Mouse (Mus musculus): ENCODE results near the gene Chrm3. TPM values are rescaled to one million over a fixed set of nuclear protein-coding genes. Genes with fewer than 3 reads are reported as not detected.

The Chrm3 gene
- polyA plus RNA-seq, 1 experiment from 2014 or later = 0.62 TPM

GRCm38 (mm10) chr13:10239825-10240224 is 120.8 kb downstream of the Chrm3 start:
- Histone ChIP-seq H3K9ac (replicated peaks; ENCODE audit: low read length) (no peak overlapping the region), H3K4me2 (replicated peaks; ENCODE audit: low read depth, low read length) (no peak overlapping the region), H3K27me3 (ENCODE audit: insufficient read depth, low read length) (no peaks in the 10 kb centered on the region), H3K9me3 (ENCODE audit: low read length) (no peaks in the 10 kb centered on the region), H3K27ac (ENCODE audit: low read length) (no peak overlapping the region), H3K36me3 (ENCODE audit: insufficient read depth, low read length) (no peaks in the 10 kb centered on the region), H3K4me3 (ENCODE audit: low read length) (no peak overlapping the region), H3K4me1 (ENCODE audit: insufficient read depth, low read length) (no peaks in the 10 kb centered on the region)
- no peak for ATAC-seq (ENCODE audit: low FRiP score, low TSS enrichment)
- WGBS = 64% methylated on average over 4 of the region's 4 CpGs

- no peak overlapping the region for H3K4me3 ChIP-seq (ENCODE audit: low read length)
- 57% methylated on average over 2 of the region's 2 CpGs for WGBS
- no peak overlapping the region for H3K9ac ChIP-seq (replicated peaks; ENCODE audit: low read length)
- H3K27me3 ChIP-seq (ENCODE audit: insufficient read depth, low read length) = no peaks in the 10 kb centered on the region
- no peaks in the 10 kb centered on the region for H3K9me3 ChIP-seq (ENCODE audit: low read length)
- no peaks in the 10 kb centered on the region for H3K4me1 ChIP-seq (ENCODE audit: insufficient read depth, low read length)
- no peak overlapping the region for H3K4me2 ChIP-seq (replicated peaks; ENCODE audit: low read depth, low read length)
- no peak overlapping the region for H3K27ac ChIP-seq (ENCODE audit: low read length)
- no peaks in the 10 kb centered on the region for H3K36me3 ChIP-seq (ENCODE audit: insufficient read depth, low read length)
- ATAC-seq (ENCODE audit: low FRiP score, low TSS enrichment) = no peak
Observed at GRCm38 (mm10) chr13:10237616-10238015, 123.0 kb downstream of the Chrm3 start.

- H3K4me1 ChIP-seq (ENCODE audit: insufficient read depth, low read length) = no peaks in the 10 kb centered on the region
- no peak overlapping the region for H3K4me2 ChIP-seq (replicated peaks; ENCODE audit: low read depth, low read length)
- no peak overlapping the region for H3K27ac ChIP-seq (ENCODE audit: low read length)
- ATAC-seq (ENCODE audit: low FRiP score, low TSS enrichment) = no peak
- no peak overlapping the region for H3K4me3 ChIP-seq (ENCODE audit: low read length)
- no peaks in the 10 kb centered on the region for H3K9me3 ChIP-seq (ENCODE audit: low read length)
- WGBS = 89% methylated on average over 4 of the region's 4 CpGs
- H3K36me3 ChIP-seq (ENCODE audit: insufficient read depth, low read length) = no peaks in the 10 kb centered on the region
- H3K27me3 ChIP-seq (ENCODE audit: insufficient read depth, low read length) = no peaks in the 10 kb centered on the region
- H3K9ac ChIP-seq (replicated peaks; ENCODE audit: low read length) = no peak overlapping the region
Observed at GRCm38 (mm10) chr13:10236279-10236678, 124.4 kb downstream of the Chrm3 start.

- 88% methylated on average over 5 of the region's 5 CpGs for WGBS
- H3K9ac ChIP-seq (replicated peaks; ENCODE audit: low read length) = no peak overlapping the region
- no peaks in the 10 kb centered on the region for H3K9me3 ChIP-seq (ENCODE audit: low read length)
- H3K4me3 ChIP-seq (ENCODE audit: low read length) = no peak overlapping the region
- H3K36me3 ChIP-seq (ENCODE audit: insufficient read depth, low read length) = no peaks in the 10 kb centered on the region
- no peak for ATAC-seq (ENCODE audit: low FRiP score, low TSS enrichment)
- H3K27me3 ChIP-seq (ENCODE audit: insufficient read depth, low read length) = no peaks in the 10 kb centered on the region
- H3K4me2 ChIP-seq (replicated peaks; ENCODE audit: low read depth, low read length) = no peak overlapping the region
- no peak overlapping the region for H3K27ac ChIP-seq (ENCODE audit: low read length)
- no peaks in the 10 kb centered on the region for H3K4me1 ChIP-seq (ENCODE audit: insufficient read depth, low read length)
Observed at GRCm38 (mm10) chr13:10235391-10236169, 125.1 kb downstream of the Chrm3 start.

DNA sequence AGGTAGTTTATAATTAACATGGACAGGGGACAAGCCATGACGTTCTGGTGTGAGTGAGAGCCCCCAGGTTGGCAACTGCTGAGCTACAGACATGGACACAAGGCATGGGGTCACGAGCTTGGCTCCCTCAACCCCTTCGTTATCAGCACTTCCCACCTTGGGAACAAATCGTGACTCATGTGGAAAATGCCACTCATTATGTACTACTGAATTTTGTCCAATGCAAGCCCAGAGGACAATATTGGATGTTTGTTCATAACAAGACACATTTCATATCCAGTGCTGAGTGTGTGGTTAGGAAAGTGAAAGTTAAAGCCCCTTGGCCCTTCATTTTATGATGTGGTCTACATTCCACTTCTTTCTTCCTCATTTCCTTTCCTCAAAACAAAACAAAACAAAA is 140.2 kb downstream of the Chrm3 start:
- ATAC-seq (ENCODE audit: low FRiP score, low TSS enrichment) = no peak
- H3K9ac ChIP-seq (replicated peaks; ENCODE audit: low read length) = no peak overlapping the region
- no peaks in the 10 kb centered on the region for H3K9me3 ChIP-seq (ENCODE audit: low read length)
- H3K27me3 ChIP-seq (ENCODE audit: insufficient read depth, low read length) = no peaks in the 10 kb centered on the region
- H3K4me2 ChIP-seq (replicated peaks; ENCODE audit: low read depth, low read length) = no peak overlapping the region
- H3K36me3 ChIP-seq (ENCODE audit: insufficient read depth, low read length) = no peaks in the 10 kb centered on the region
- H3K27ac ChIP-seq (ENCODE audit: low read length) = no peak overlapping the region
- 63% methylated on average over 4 of the region's 4 CpGs for WGBS
- H3K4me3 ChIP-seq (ENCODE audit: low read length) = no peak overlapping the region
- H3K4me1 ChIP-seq (ENCODE audit: insufficient read depth, low read length) = no peaks in the 10 kb centered on the region

- H3K36me3 ChIP-seq (ENCODE audit: insufficient read depth, low read length) = no peaks in the 10 kb centered on the region
- H3K27me3 ChIP-seq (ENCODE audit: insufficient read depth, low read length) = no peaks in the 10 kb centered on the region
- H3K9ac ChIP-seq (replicated peaks; ENCODE audit: low read length) = no peak overlapping the region
- ATAC-seq (ENCODE audit: low FRiP score, low TSS enrichment) = no peak
- H3K9me3 ChIP-seq (ENCODE audit: low read length) = no peaks in the 10 kb centered on the region
- 92% methylated on average over 2 of the region's 2 CpGs for WGBS
- H3K27ac ChIP-seq (ENCODE audit: low read length) = no peak overlapping the region
- H3K4me2 ChIP-seq (replicated peaks; ENCODE audit: low read depth, low read length) = no peak overlapping the region
- H3K4me3 ChIP-seq (ENCODE audit: low read length) = no peak overlapping the region
- no peaks in the 10 kb centered on the region for H3K4me1 ChIP-seq (ENCODE audit: insufficient read depth, low read length)
Observed at GRCm38 (mm10) chr13:10212112-10212511, 148.5 kb downstream of the Chrm3 start.

DNA sequence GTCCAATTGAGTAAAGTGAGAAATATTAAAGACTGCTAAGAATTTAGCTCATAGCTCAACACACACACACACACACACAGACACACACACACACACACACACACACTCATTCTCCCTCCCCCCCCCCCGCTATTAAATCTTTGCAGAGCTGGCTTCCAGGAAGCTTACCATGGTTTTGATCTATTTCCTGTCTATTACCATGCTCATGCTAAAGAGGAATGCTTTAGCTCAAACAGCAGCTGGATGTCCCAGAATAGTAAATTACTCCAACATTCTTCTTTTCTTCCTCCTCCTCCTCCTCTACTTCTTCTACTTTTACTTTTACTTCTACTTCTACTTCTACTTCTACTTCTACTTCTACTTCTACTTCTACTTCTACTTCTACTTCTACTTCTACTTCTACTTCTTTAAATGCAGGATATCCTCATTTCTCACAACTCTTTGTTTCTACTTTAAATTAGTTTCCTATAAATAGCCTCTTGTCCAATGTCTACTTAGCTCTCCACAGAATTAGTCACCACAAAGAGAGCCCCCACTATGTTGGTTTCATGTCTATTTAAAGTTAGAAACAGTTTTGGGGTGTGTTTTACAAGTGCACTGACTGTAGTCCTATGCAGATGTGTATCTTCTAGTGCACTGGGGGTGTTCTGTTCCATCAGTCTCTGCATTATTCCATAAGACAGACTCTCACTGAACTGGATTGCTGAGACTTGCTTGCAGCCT is 150.0 kb downstream of the Chrm3 start:
- no peak overlapping the region for H3K4me3 ChIP-seq (ENCODE audit: low read length)
- no peak for ATAC-seq (ENCODE audit: low FRiP score, low TSS enrichment)
- no CpG with 5 or more reads among the region's 1 CpGs for WGBS
- no peaks in the 10 kb centered on the region for H3K36me3 ChIP-seq (ENCODE audit: insufficient read depth, low read length)
- no peak overlapping the region for H3K9ac ChIP-seq (replicated peaks; ENCODE audit: low read length)
- no peaks in the 10 kb centered on the region for H3K9me3 ChIP-seq (ENCODE audit: low read length)
- H3K4me2 ChIP-seq (replicated peaks; ENCODE audit: low read depth, low read length) = no peak overlapping the region
- H3K27me3 ChIP-seq (ENCODE audit: insufficient read depth, low read length) = no peaks in the 10 kb centered on the region
- no peaks in the 10 kb centered on the region for H3K4me1 ChIP-seq (ENCODE audit: insufficient read depth, low read length)
- no peak overlapping the region for H3K27ac ChIP-seq (ENCODE audit: low read length)

DNA sequence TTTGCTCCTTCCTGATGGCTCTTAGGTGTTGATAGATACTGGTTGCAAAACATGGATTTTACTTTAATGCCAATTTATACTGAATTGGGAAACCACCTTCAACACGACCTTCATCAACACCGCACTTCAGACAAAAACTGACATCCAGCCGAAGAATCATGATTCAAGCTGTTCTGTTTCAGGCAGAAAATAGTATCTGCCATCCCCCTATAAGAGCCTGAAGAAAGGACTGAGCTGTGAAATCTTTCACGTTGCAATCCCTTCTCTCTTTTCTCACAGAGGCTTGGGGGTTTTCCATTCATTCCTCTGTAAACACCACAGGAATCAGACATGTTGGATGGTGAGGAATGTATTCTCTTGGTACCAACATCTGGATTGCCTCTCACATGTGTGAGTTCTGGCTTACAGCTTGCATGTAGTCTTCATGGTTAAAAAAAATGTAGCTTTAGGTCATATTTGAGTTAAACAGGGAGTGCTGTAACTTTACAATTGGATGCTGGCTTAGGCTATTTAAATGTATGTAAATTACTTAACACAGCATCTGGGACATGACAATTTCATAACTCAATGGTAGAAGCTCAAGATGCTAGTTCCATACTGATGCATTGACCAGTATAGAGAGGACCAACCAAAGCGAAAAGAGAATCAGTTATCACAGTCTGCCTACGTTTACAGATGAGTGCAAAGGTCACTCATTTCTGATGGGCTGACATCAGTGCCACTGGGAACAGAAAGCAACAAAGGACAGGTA is 161.3 kb downstream of the Chrm3 start:
- Histone ChIP-seq H3K4me2 (replicated peaks; ENCODE audit: low read depth, low read length) (no peak overlapping the region), H3K9me3 (ENCODE audit: low read length) (no peaks in the 10 kb centered on the region), H3K27me3 (ENCODE audit: insufficient read depth, low read length) (no peaks in the 10 kb centered on the region), H3K9ac (replicated peaks; ENCODE audit: low read length) (no peak overlapping the region), H3K27ac (ENCODE audit: low read length) (no peak overlapping the region), H3K4me3 (ENCODE audit: low read length) (no peak overlapping the region), H3K36me3 (ENCODE audit: insufficient read depth, low read length) (no peaks in the 10 kb centered on the region), H3K4me1 (ENCODE audit: insufficient read depth, low read length) (no peaks in the 10 kb centered on the region)
- no peak for ATAC-seq (ENCODE audit: low FRiP score, low TSS enrichment)
- 81% methylated on average over 6 of the region's 6 CpGs for WGBS

DNA sequence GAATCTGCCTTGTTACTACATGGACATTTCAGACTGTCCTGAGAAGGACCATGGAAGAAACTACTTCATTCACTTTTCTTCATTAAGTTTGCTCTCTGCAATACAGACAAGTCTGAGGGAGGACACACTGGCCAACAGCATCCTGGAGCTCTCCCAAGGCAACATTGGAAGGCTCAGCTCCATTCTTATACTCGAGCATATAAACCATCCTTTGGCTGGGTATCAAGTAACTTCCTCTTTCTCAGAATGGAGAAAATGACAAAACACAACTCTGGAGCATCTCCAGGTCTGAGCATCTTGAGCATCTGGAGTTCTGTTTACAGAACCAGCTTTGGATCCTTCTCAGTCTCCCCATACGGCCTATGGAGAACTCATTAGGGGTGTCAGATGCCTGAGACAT is 170.8 kb downstream of the Chrm3 start:
- Histone ChIP-seq H3K9ac (replicated peaks; ENCODE audit: low read length) (no peak overlapping the region), H3K4me1 (ENCODE audit: insufficient read depth, low read length) (no peaks in the 10 kb centered on the region), H3K27ac (ENCODE audit: low read length) (no peak overlapping the region), H3K36me3 (ENCODE audit: insufficient read depth, low read length) (no peaks in the 10 kb centered on the region), H3K9me3 (ENCODE audit: low read length) (no peaks in the 10 kb centered on the region), H3K4me2 (replicated peaks; ENCODE audit: low read depth, low read length) (no peak overlapping the region), H3K4me3 (ENCODE audit: low read length) (no peak overlapping the region), H3K27me3 (ENCODE audit: insufficient read depth, low read length) (no peaks in the 10 kb centered on the region)
- WGBS = 40% methylated on average over 2 of the region's 2 CpGs
- no peak for ATAC-seq (ENCODE audit: low FRiP score, low TSS enrichment)

DNA sequence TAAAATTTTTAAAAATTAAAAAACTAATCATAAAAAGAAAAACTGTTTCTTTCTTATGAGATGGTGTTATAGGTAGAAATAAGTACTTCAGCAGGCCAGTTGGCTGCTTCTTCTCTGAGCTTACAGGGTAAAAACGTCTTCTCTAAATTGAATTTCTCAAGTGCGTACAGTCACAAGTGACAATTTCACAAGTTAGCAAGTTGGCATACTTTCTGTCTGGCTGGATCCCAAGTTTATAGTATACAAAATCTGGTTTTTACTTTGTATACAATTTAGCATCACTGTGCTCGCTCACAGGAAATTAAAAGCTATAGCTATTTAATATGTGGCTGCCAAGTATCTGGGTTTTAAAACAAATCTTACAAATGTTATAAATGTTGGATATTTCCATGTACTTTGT is 172.7 kb downstream of the Chrm3 start:
- Histone ChIP-seq H3K36me3 (ENCODE audit: insufficient read depth, low read length) (no peaks in the 10 kb centered on the region), H3K4me1 (ENCODE audit: insufficient read depth, low read length) (no peaks in the 10 kb centered on the region), H3K4me2 (replicated peaks; ENCODE audit: low read depth, low read length) (no peak overlapping the region), H3K27me3 (ENCODE audit: insufficient read depth, low read length) (no peaks in the 10 kb centered on the region), H3K27ac (ENCODE audit: low read length) (no peak overlapping the region), H3K9ac (replicated peaks; ENCODE audit: low read length) (no peak overlapping the region), H3K9me3 (ENCODE audit: low read length) (no peaks in the 10 kb centered on the region), H3K4me3 (ENCODE audit: low read length) (no peak overlapping the region)
- no peak for ATAC-seq (ENCODE audit: low FRiP score, low TSS enrichment)
- WGBS = 86% methylated on average over 3 of the region's 3 CpGs
